Mouse (Mus musculus): ENCODE data around the gene Ripply3. TPM values are rescaled to one million over a fixed set of nuclear protein-coding genes. Genes with fewer than 3 reads are reported as not detected.

The Ripply3 gene
- polyA plus RNA-seq, 1 experiment, result not detected

DNA sequence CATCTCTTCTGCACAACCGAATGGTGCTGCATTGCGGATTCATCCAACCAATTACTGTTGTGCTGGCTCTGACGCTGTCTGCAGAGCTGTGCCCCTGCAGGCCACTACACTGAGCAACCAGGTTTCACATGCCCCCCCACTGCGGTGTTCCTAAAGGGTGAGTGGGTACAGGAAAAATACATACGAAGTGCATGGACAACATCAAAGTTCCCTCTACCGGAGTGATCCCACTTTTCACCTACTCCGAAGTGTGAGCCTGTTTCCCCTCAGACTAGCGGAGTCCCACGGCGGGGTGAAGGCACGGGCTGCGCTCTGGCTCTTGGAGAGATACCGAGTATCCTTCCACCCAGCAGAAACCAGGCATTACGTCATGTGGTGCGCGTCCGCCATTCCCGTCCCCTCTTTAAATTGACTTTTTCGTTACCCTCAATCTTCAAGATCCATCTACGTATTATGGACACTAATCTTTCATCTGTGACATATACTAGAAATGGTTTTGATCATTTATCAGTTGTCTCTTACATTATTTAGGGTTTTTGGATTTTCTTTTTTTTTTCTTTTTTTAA lies 15.5 kb upstream of the Ripply3 start:
- WGBS, result 0% methylated on average over 20 of the region's 20 CpGs
- peaks cover 15% of the 10 kb centered on the region for H3K4me1 ChIP-seq (ENCODE audit: control insufficient read depth, insufficient read depth, low read length)
- H3K27ac ChIP-seq (ENCODE audit: insufficient read depth, low read depth, low read length), result peak overlapping the region; percentile 100
- no peak for TF ChIP-seq CTCF (IDR thresholded peaks at IDR 0.05; ENCODE audit: insufficient read depth, low read depth, low read length)
- TF ChIP-seq POLR2A (IDR thresholded peaks at IDR 0.05; ENCODE audit: insufficient read depth, low read depth, low read length), result no peak; the same call in 1 of the 2 replicates
- peak overlapping the region; percentile 78 for H3K4me3 ChIP-seq (ENCODE audit: insufficient read depth, low read depth, low read length)

DNA sequence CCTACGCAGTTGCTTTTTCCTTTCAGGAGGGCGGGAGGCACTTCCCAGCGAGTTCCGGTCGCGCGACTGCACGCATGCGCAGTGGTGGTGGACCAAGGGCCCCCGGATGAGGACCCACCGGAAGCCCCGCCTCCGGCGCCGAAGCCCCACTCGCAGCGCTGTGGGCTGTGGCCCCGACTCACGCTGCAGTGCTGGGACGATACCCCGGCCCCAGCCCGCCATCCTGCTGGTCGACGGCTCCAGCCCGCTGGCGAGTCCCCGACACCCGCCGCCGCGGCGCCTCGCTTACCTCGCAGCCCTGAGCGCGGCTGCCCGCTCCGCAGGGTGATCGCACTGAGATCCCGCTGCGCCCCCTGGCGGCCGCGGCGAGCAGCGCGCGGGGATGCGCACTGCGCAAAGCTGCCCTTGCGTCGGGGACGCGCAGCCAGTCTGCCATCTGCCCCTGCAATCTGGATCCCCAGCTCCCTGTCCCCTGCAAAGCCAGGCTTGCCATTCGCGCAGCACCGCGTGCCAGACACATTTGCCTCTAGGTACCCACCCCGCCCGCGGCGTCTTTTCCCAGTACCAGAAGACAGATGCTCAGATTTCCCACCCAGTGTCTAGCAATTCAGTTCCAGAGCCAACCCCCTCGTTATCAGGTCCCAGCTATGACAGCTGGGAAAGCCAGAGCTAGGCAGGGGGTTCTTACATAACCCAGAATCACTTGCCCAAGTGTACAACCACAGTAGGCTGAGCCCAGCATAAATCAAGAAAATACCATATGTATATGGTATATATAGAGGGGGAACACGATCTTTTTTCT lies 14.8 kb upstream of the Ripply3 start, which contains the start of gene Hlcs:
Gene Hlcs (minus strand): TSS at position 343 of the 802 bp plus-strand sequence.
- H3K4me1 ChIP-seq (ENCODE audit: control insufficient read depth, insufficient read depth, low read length), result peaks cover 13% of the 10 kb centered on the region
- peak; percentile 94 for TF ChIP-seq POLR2A (IDR thresholded peaks at IDR 0.05; ENCODE audit: insufficient read depth, low read depth, low read length)
- TF ChIP-seq CTCF (IDR thresholded peaks at IDR 0.05; ENCODE audit: insufficient read depth, low read depth, low read length), result peak; percentile 99
- H3K4me3 ChIP-seq (ENCODE audit: insufficient read depth, low read depth, low read length), result peak within 1 kb of the TSS; percentile 78
- WGBS, result under 1% methylated on average over 64 of the region's 64 CpGs
- peak within 1 kb of the TSS; percentile 100 for H3K27ac ChIP-seq (ENCODE audit: insufficient read depth, low read depth, low read length)

DNA sequence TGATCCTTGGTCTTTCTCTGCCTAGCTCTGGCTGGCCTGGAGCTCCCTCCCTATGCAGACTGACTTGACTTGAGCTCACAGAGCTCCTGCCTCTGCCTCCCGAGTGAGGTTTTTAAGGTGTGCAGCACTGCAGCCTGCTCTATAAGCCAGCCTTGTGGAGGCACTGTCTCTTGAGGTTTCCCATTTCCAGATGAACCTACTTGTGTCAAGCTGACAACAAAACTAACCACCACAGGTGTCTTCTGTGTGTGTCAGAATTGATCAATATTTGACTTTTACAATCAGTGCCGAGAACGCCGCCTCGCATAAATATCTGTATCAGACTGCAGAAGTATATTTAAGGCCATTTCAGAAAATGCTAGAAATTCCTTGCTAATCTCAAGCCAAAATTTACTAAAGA lies 13.6 kb upstream of the Ripply3 start:
- Histone ChIP-seq H3K4me3 (ENCODE audit: insufficient read depth, low read depth, low read length) (no peak overlapping the region), H3K4me1 (ENCODE audit: control insufficient read depth, insufficient read depth, low read length) (peaks cover 9% of the 10 kb centered on the region), H3K27ac (ENCODE audit: insufficient read depth, low read depth, low read length) (no peak overlapping the region)
- TF ChIP-seq POLR2A (IDR thresholded peaks at IDR 0.05; ENCODE audit: insufficient read depth, low read depth, low read length), result no peak
- no peak for TF ChIP-seq CTCF (IDR thresholded peaks at IDR 0.05; ENCODE audit: insufficient read depth, low read depth, low read length)
- 92% methylated on average over 5 of the region's 5 CpGs for WGBS

DNA sequence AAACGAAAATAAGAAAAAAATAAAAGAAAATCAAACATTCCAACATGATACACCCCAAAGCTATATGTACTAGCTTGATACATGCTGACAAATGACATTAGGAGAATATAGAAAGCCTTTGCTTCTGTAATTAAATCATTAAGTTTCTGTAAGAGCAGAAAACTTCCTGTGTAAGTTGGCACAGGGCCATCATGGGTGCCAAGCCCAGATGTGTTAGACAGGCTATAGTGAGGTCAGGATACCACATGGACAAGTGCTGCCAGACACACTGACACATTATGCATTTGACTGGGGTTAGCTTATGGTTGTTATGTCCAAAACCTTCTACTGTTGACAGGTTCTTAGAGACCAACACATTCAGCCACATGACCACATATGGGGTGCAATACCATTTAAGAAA lies 13.0 kb upstream of the Ripply3 start:
- no peak overlapping the region for H3K4me3 ChIP-seq (ENCODE audit: insufficient read depth, low read depth, low read length)
- 48% methylated on average over 1 of the region's 1 CpGs for WGBS
- peaks cover 9% of the 10 kb centered on the region for H3K4me1 ChIP-seq (ENCODE audit: control insufficient read depth, insufficient read depth, low read length)
- TF ChIP-seq CTCF (IDR thresholded peaks at IDR 0.05; ENCODE audit: insufficient read depth, low read depth, low read length), result no peak
- no peak for TF ChIP-seq POLR2A (IDR thresholded peaks at IDR 0.05; ENCODE audit: insufficient read depth, low read depth, low read length)
- no peak overlapping the region for H3K27ac ChIP-seq (ENCODE audit: insufficient read depth, low read depth, low read length)

DNA sequence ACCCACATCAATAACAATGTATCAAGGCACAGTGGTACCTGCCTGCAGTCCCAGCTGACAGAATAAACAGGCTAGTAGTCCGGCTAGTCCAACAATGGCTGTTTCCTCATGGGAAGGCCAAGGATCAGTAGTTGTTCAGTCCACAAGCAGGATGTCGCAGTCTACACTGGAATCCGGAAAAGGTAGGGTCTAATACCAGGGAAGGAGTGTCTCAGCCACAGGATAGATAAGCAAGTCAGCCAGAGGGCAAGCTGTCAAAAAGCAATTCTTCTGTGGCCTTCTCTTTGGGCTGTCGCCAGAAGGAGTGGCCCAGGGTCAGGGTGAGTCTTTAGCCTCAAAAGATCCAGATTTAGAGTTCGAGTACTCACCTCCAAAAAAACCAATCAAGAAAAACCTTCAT lies 10.5 kb upstream of the Ripply3 start:
- 90% methylated on average over 5 of the region's 5 CpGs for WGBS

DNA sequence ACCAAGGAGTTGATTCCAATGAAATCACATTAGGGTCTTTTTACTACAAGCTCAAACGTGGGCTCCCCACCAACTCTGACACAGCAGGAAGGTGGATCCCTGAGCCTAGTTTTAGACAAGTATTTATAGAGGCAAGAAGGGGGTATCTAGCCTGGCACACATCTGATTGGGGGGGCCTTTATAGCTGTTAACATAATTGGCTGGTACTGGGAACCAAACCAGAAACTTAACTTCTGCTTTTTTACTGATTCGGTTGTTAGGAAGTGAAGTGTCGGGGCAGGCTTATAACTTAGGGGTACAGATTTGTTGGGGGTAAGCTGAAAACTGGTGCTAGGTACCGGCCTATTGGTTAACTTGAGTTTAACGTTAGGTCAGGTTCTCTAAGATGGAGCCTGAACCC lies 8.0 kb upstream of the Ripply3 start:
- H3K27ac ChIP-seq (ENCODE audit: insufficient read depth, low read depth, low read length), result no peak overlapping the region
- TF ChIP-seq POLR2A (IDR thresholded peaks at IDR 0.05; ENCODE audit: insufficient read depth, low read depth, low read length), result no peak
- TF ChIP-seq CTCF (IDR thresholded peaks at IDR 0.05; ENCODE audit: insufficient read depth, low read depth, low read length), result no peak
- WGBS, result 83% methylated on average over 5 of the region's 5 CpGs
- H3K4me1 ChIP-seq (ENCODE audit: control insufficient read depth, insufficient read depth, low read length), result no peaks in the 10 kb centered on the region
- H3K4me3 ChIP-seq (ENCODE audit: insufficient read depth, low read depth, low read length), result no peak overlapping the region

More for the DNA sequence above, 10.5 kb upstream of the Ripply3 start:
- TF ChIP-seq POLR2A (IDR thresholded peaks at IDR 0.05; ENCODE audit: insufficient read depth, low read depth, low read length), result no peak
- no peak for TF ChIP-seq CTCF (IDR thresholded peaks at IDR 0.05; ENCODE audit: insufficient read depth, low read depth, low read length)
- Histone ChIP-seq H3K4me1 (ENCODE audit: control insufficient read depth, insufficient read depth, low read length) (peaks cover 6% of the 10 kb centered on the region), H3K4me3 (ENCODE audit: insufficient read depth, low read depth, low read length) (no peak overlapping the region), H3K27ac (ENCODE audit: insufficient read depth, low read depth, low read length) (no peak overlapping the region)

DNA sequence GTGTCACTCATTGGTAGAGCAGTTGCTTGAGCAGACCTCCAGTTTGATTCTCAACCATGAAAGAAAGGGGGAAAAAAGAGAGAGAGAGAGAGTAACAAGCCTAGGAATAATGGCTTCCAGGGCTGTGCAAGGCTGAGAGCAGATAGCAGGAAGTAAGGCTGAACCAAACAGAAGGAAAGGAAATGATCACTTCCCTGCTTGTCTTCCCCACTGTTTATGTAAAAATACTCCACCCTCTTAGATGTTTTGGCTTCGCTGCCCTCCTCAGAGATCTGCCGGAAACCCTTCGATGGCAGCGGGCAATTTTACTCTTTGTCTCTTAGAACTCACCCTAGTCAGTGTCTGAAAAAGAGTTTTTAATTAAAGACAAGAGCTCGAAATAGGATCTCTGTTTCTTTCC lies 4.5 kb upstream of the Ripply3 start:
- 48% methylated on average over 5 of the region's 5 CpGs for WGBS
- TF ChIP-seq POLR2A (IDR thresholded peaks at IDR 0.05; ENCODE audit: insufficient read depth, low read depth, low read length) (no peak), CTCF (IDR thresholded peaks at IDR 0.05; ENCODE audit: insufficient read depth, low read depth, low read length) (no peak)

DNA sequence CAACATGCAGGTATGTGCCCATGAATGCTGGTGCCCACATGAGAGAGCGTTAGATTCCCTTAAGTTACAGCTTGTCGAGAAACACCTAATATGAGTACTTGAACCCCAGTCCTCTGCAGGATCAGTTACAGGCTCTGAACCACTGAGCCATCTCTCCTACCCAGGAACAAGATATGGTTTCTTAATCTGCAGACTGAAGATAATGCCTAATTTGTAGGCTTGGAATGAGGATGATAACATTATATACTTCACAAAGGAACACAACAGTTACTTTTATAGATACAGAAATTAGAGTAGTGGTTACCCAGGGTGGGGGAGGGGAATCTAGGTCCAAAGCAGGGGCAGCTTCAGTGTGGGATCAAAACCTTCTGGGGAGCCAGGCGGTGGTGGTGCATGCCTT lies 2.2 kb upstream of the Ripply3 start:
- TF ChIP-seq CTCF (IDR thresholded peaks at IDR 0.05; ENCODE audit: insufficient read depth, low read depth, low read length) (no peak), POLR2A (IDR thresholded peaks at IDR 0.05; ENCODE audit: insufficient read depth, low read depth, low read length) (no peak)
- H3K4me3 ChIP-seq (ENCODE audit: insufficient read depth, low read depth, low read length), result no peak overlapping the region
- H3K4me1 ChIP-seq (ENCODE audit: control insufficient read depth, insufficient read depth, low read length), result peaks cover 16% of the 10 kb centered on the region
- H3K27ac ChIP-seq (ENCODE audit: insufficient read depth, low read depth, low read length), result no peak overlapping the region
- WGBS, result 95% methylated on average over 3 of the region's 3 CpGs

More for the DNA sequence above, 4.5 kb upstream of the Ripply3 start:
- Histone ChIP-seq H3K4me3 (ENCODE audit: insufficient read depth, low read depth, low read length) (no peak overlapping the region), H3K27ac (ENCODE audit: insufficient read depth, low read depth, low read length) (no peak overlapping the region), H3K4me1 (ENCODE audit: control insufficient read depth, insufficient read depth, low read length) (peaks cover 11% of the 10 kb centered on the region)
